Mouse (Mus musculus) CH12.LX (cell line): Measurements from ENCODE around the gene B230219D22Rik. TPM values are rescaled to one million over a fixed set of nuclear protein-coding genes. Genes with fewer than 3 reads are reported as not detected.
A peak's percentile ranks its signal among the peaks of the same experiment; 100 is the strongest.

Source experiments
- DNase-seq: peaks from one replicate; pipeline ENCODE4 v3.0.0-alpha.2; 2013; ENCODE audit errors: extremely low read depth
- H3K27ac ChIP-seq: 2 replicates; pipeline ENCODE4 v1.5.1; 2012; ENCODE audit warnings: low read depth, mild to moderate bottlenecking, control low read depth, moderate library complexity; ENCODE audit not compliant: insufficient read depth
- H3K27me3 ChIP-seq: replicated peaks from 2 replicates; pipeline ENCODE3; 2012; ENCODE audit warnings: inconsistent platforms
- H3K36me3 ChIP-seq, 2 experiments: replicated peaks in 1 of 2; 2 replicates each; pipeline versions ENCODE3 to v1.6.1; 2012; ENCODE audit warnings: inconsistent platforms in 1 of 2, low read length in 1 of 2, mild to moderate bottlenecking in 1 of 2, mixed read lengths in 1 of 2, moderate library complexity in 1 of 2; ENCODE audit not compliant: control insufficient read depth in 1 of 2, insufficient read depth in 1 of 2
- H3K4me1 ChIP-seq, 2 experiments: 2 replicates each; pipeline ENCODE4 v1.6.1; 2012; ENCODE audit warnings: inconsistent platforms in 1 of 2, moderate library complexity in 1 of 2; ENCODE audit not compliant: insufficient read depth in 2 of 2, control insufficient read depth in 1 of 2
- H3K4me2 ChIP-seq: 2 replicates; pipeline ENCODE4 v1.6.1; 2012; ENCODE audit warnings: low read depth, mild to moderate bottlenecking, control low read depth; ENCODE audit not compliant: poor library complexity, insufficient read depth, severe bottlenecking
- H3K4me3 ChIP-seq, 3 experiments: fragments of 150-350 bp in 1 of 3; sonication (generic) in 1 of 3; replicated peaks in 1 of 3; 2 replicates each; pipeline versions ENCODE3 to v1.5.1; 2011 to 2012; ENCODE audit warnings: low read depth in 2 of 3, low read length in 2 of 3, mild to moderate bottlenecking in 2 of 3, moderate library complexity in 2 of 3, control low read depth in 1 of 3, improper control_type of control experiment in 1 of 3, inconsistent platforms in 1 of 3, mixed read lengths in 1 of 3; ENCODE audit not compliant: poor library complexity in 1 of 3
- H3K79me2 ChIP-seq: replicated peaks from 2 replicates; pipeline ENCODE4 v1.6.1; 2012; ENCODE audit warnings: mild to moderate bottlenecking, moderate library complexity; ENCODE audit not compliant: control insufficient read depth, poor library complexity, insufficient read depth, severe bottlenecking; ENCODE audit errors: extremely low read depth
- H3K9ac ChIP-seq: 2 replicates; pipeline ENCODE4 v1.6.1; 2012; ENCODE audit warnings: low read depth, mild to moderate bottlenecking, control low read depth, moderate library complexity; ENCODE audit not compliant: insufficient read depth
- H3K9me3 ChIP-seq: replicated peaks from 2 replicates; pipeline ENCODE3; 2012; ENCODE audit warnings: low read length, inconsistent platforms, mixed read lengths
- CHD1 ChIP-seq: IDR thresholded peaks from 2 replicates; pipeline ENCODE4 v1.6.1; 2012; ENCODE audit warnings: low read depth, low read length, improper control_type of control experiment, inconsistent platforms
- CTCF ChIP-seq, 2 experiments: IDR thresholded peaks in 1 of 2; conservative IDR thresholded peaks in 1 of 2; 2 replicates each; pipeline ENCODE4 v1.5.1; 2011 to 2012; ENCODE audit warnings: low read depth in 2 of 2, low read length in 2 of 2, improper control_type of control experiment in 1 of 2, inconsistent platforms in 1 of 2, mild to moderate bottlenecking in 1 of 2, moderate library complexity in 1 of 2
- EP300 ChIP-seq: IDR thresholded peaks from 2 replicates; pipeline ENCODE4 v1.6.1; 2011; ENCODE audit warnings: low read length, improper control_type of control experiment
- ETS1 ChIP-seq: conservative IDR thresholded peaks from 2 replicates; pipeline ENCODE4 v1.6.1; 2012; ENCODE audit warnings: low read depth, mild to moderate bottlenecking, inconsistent platforms, low read length, improper control_type of control experiment, moderate library complexity
- HCFC1 ChIP-seq: IDR thresholded peaks from 2 replicates; pipeline ENCODE4 v1.6.1; 2012; ENCODE audit warnings: low read depth, mild to moderate bottlenecking, inconsistent platforms, low read length, improper control_type of control experiment
- JUN ChIP-seq: IDR thresholded peaks from 2 replicates; pipeline ENCODE4 v1.6.1; 2011; ENCODE audit warnings: low read depth, mild to moderate bottlenecking, low read length, improper control_type of control experiment, moderate library complexity; ENCODE audit not compliant: insufficient read depth
- JUND ChIP-seq: conservative IDR thresholded peaks from 2 replicates; pipeline ENCODE4 v1.6.1; 2011; ENCODE audit warnings: low read depth, low read length, improper control_type of control experiment
- KAT2A ChIP-seq: IDR thresholded peaks from 2 replicates; pipeline ENCODE4 v1.6.1; 2012; ENCODE audit warnings: low read length, improper control_type of control experiment, inconsistent platforms; ENCODE audit not compliant: insufficient replicate concordance
- MAFK ChIP-seq: IDR thresholded peaks from 2 replicates; pipeline ENCODE4 v1.6.1; 2011; ENCODE audit warnings: low read length, improper control_type of control experiment; ENCODE audit not compliant: insufficient replicate concordance
- MAZ ChIP-seq: IDR thresholded peaks from 2 replicates; pipeline ENCODE4 v1.6.1; 2012; ENCODE audit warnings: low read depth, mild to moderate bottlenecking, inconsistent platforms, low read length, improper control_type of control experiment, moderate library complexity
- MYC ChIP-seq: IDR thresholded peaks from 2 replicates; pipeline ENCODE4 v1.6.1; 2011; ENCODE audit warnings: low read depth, mild to moderate bottlenecking, improper control_type of control experiment, low read length
- NELFE ChIP-seq: IDR thresholded peaks from 2 replicates; pipeline ENCODE4 v1.6.1; 2011; ENCODE audit warnings: low read depth, low read length, improper control_type of control experiment
- PAX5 ChIP-seq: IDR thresholded peaks from 2 replicates; pipeline ENCODE4 v1.6.1; 2012; ENCODE audit warnings: low read length, inconsistent platforms, mixed read lengths
- POLR2A ChIP-seq: IDR thresholded peaks from 2 replicates; pipeline ENCODE4 v1.6.1; 2011; ENCODE audit warnings: low read depth, mild to moderate bottlenecking, improper control_type of control experiment, low read length
- RCOR1 ChIP-seq: conservative IDR thresholded peaks from 2 replicates; pipeline ENCODE4 v1.6.1; 2012; ENCODE audit warnings: low read depth, mild to moderate bottlenecking, inconsistent platforms, low read length, improper control_type of control experiment
- SIN3A ChIP-seq: IDR thresholded peaks from 2 replicates; pipeline ENCODE4 v1.6.1; 2012; ENCODE audit warnings: low read length, improper control_type of control experiment, inconsistent platforms
- TBP ChIP-seq: conservative IDR thresholded peaks from 2 replicates; pipeline ENCODE4 v1.6.1; 2011; ENCODE audit warnings: low read depth, low read length, improper control_type of control experiment
- TCF12 ChIP-seq: IDR thresholded peaks from 2 replicates; pipeline ENCODE4 v1.6.1; 2014; ENCODE audit warnings: low read depth, mild to moderate bottlenecking, inconsistent platforms, low read length, improper control_type of control experiment
- USF1 ChIP-seq: IDR thresholded peaks from 2 replicates; pipeline ENCODE4 v1.6.1; 2014; ENCODE audit warnings: low read depth, mild to moderate bottlenecking, inconsistent platforms, low read length, improper control_type of control experiment
- USF2 ChIP-seq: conservative IDR thresholded peaks from 2 replicates; pipeline ENCODE4 v1.6.1; 2011; ENCODE audit warnings: low read depth, low read length, improper control_type of control experiment
- dilution Hi-C: fragments of 300-500 bp; cut with MboI; formaldehyde crosslinking; loops from 2 replicates; pipeline ENCODE4 v1.14.3; 2020; ENCODE audit warnings: low sequenced_read_pairs; ENCODE audit not compliant: extremely low pct_unique_long_range_greater_than_20kb, extremely low pct_ligation_motif_present
- in situ Hi-C: fragments of 300-500 bp; cut with MboI; formaldehyde crosslinking; loops from 3 replicates; pipeline ENCODE4 v1.14.3; 2019; ENCODE audit warnings: low sequenced_read_pairs, low pct_ligation_motif_present, low pct_unique_long_range_greater_than_20kb, mixed read lengths
- polyA plus RNA-seq: library from polyadenylated mRNA; unstranded; fragments of >175 nt; gene quantifications from 2 replicates; pipeline ENCODE4 v1.2.1, GENCODE M21; 2012; ENCODE audit warnings: low read depth; ENCODE audit not compliant: insufficient read length
- total RNA-seq, 2 experiments: library from RNA; depleted of rRNA; stranded (reverse); fragments of 300-350 nt in 1 of 2; fragments of >200 nt in 1 of 2; gene quantifications; 2 replicates each; pipeline ENCODE4 v1.2.3; 2012 to 2014

Gene B230219D22Rik
- total and polyA plus RNA-seq, 3 experiments: 23.2 to 35.0 (median 25.7) TPM

- in situ Hi-C loops: no loop called here
- H3K4me2 ChIP-seq: peak overlapping the region; percentile 62
- DNase-seq: peak; percentile 29
- peak overlapping the region; percentile 82 to 96 (median 86) for H3K4me3 ChIP-seq
- H3K36me3 ChIP-seq: peaks cover 8 to 30% of the 10 kb centered on the region in 2 experiments
- dilution Hi-C loops: no loop called here
- no peaks in the 10 kb centered on the region for H3K27me3 ChIP-seq
- H3K9me3 ChIP-seq: no peaks in the 10 kb centered on the region
- peaks cover 0 to 21% of the 10 kb centered on the region in 2 experiments; a peak in 2 of 4 replicates for H3K4me1 ChIP-seq
- no peak overlapping the region for H3K27ac ChIP-seq
- no peaks in the 10 kb centered on the region; the same call in 1 of the 2 replicates for H3K79me2 ChIP-seq
- TF ChIP-seq HCFC1: 0 out of 2 replicates have a peak, but pooled peaks have one; percentile 28
- TF ChIP-seq CHD1: 0 out of 2 replicates have a peak, but pooled peaks have one; percentile 15
- TF ChIP-seq EP300: 0 out of 2 replicates have a peak, but pooled peaks have one; percentile 26
- peak; percentile 68 for TF ChIP-seq SIN3A
- peak; percentile 48; the same call in 1 of the 2 replicates for TF ChIP-seq RCOR1
- TF ChIP-seq NELFE: no peak
- TF ChIP-seq POLR2A: no peak
- TF ChIP-seq MAFK: no peak
- H3K9ac ChIP-seq: peak overlapping the region; percentile 70
Measured at GRCm38 (mm10) chr13:55715167-55715512, 22.2 kb downstream of the B230219D22Rik start.

DNA sequence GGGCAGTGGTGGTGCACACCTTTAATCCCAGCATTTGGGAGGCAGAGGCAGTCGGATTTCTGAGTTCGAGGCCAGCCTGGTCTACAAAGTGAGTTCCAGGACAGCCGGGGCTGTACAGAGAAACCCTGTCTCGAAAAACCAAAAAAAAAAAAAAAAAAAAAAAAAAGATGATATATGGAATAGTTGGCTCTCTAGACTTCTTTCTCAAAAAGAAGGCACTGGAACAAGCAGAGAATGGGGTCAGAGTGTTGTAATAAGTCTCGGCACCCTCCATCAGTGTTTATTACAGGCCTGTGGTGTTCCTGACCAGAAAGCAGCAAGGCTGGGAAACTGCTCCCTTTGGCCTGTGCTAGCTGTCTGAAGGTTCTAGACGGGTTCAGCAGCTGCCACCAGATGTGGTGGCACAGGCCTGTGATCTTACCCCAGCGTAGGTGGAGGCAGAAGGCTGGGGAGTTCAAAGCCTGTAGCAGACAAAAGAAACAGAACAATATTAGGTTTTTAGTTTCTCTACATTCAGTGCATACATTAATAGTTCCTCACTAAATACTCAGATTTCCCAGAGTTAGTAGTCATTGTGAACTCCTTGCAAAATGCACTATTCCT, 23.1 kb downstream of the B230219D22Rik start:
- in situ Hi-C loops: no loop called here
- Histone ChIP-seq H3K79me2 (no peaks in the 10 kb centered on the region; the same call in 1 of the 2 replicates), H3K9ac (peak overlapping the region; percentile 70; the same call in 1 of the 2 replicates), H3K27me3 (no peaks in the 10 kb centered on the region), H3K9me3 (no peaks in the 10 kb centered on the region), H3K4me2 (peak overlapping the region; percentile 62; the same call in 1 of the 2 replicates), H3K4me1 (peaks cover 0 to 21% of the 10 kb centered on the region in 2 experiments; a peak in 2 of 4 replicates), H3K4me3 (peak overlapping the region in 1 of 3 experiments; percentile 96), H3K27ac (no peak overlapping the region), H3K36me3 (peaks cover 15 to 38% of the 10 kb centered on the region in 2 experiments)
- dilution Hi-C loops: no loop called here
- DNase-seq: no peak
- TF ChIP-seq KAT2A (no peak), MAZ (no peak), TBP (no peak), CTCF (conservative IDR thresholded peaks at IDR 0.05 in 1 of 2, IDR thresholded peaks at IDR 0.05 in 1 of 2; ENCODE audit: low read depth in 2 of 2, low read length in 2 of 2) (no peak), TCF12 (no peak)

GRCm38 (mm10) chr13:55721516-55721915, 28.6 kb downstream of the B230219D22Rik start:
- Histone ChIP-seq H3K79me2 (no peaks in the 10 kb centered on the region), H3K4me3 (no peak overlapping the region)
- DNase-seq: no peak
- no peak for TF ChIP-seq USF1
- TF ChIP-seq ETS1: no peak
- no peak for TF ChIP-seq SIN3A
- no peak for TF ChIP-seq JUN
- no peak for TF ChIP-seq USF2
- no peak for TF ChIP-seq JUND
- TF ChIP-seq MYC: no peak
- no peak for TF ChIP-seq CTCF (conservative IDR thresholded peaks at IDR 0.05 in 1 of 2, IDR thresholded peaks at IDR 0.05 in 1 of 2; ENCODE audit: low read depth in 2 of 2, low read length in 2 of 2)
- no peak for TF ChIP-seq RCOR1
- TF ChIP-seq PAX5: no peak
- TF ChIP-seq, all 38 proteins: peak for 0
- H3K9ac ChIP-seq: no peak overlapping the region
- no peaks in the 10 kb centered on the region for H3K27me3 ChIP-seq
- no peak overlapping the region for H3K4me2 ChIP-seq
- H3K4me1 ChIP-seq: peaks cover 2 to 11% of the 10 kb centered on the region in 2 experiments; a peak in 2 of 4 replicates
- H3K27ac ChIP-seq: no peak overlapping the region
- H3K36me3 ChIP-seq: peaks cover 33 to 85% of the 10 kb centered on the region in 2 experiments
- H3K9me3 ChIP-seq: no peaks in the 10 kb centered on the region
- dilution Hi-C loops: no loop called here
- in situ Hi-C loops: loop anchor here (10.0 kb wide), 1 partner anchor 117 kb away; no protein-coding TSS in a partner anchor
